In genomic region chr16:85233037-85233436, GRCm38 (mm10) we compare ENCODE assay signal across 28 mouse cellular contexts.
"Had no signal": no experiment of that assay in that cellular context is flagged by ENCODE, and none has a peak within 500 bp of the region (broad histone marks: within the 10 kb centered on the region; RNA-seq: fewer than 3 reads in every experiment).

No protein-coding gene starts in this region.

- ATAC-seq: forebrain, embryonic 13.5 days; forebrain, embryonic 14.5 days; forebrain, embryonic 15.5 days; forebrain, embryonic 16.5 days; forebrain, postnatal 0 days had no signal

- H3K36me3 ChIP-seq: embryonic facial prominence, embryonic 10.5 days; embryonic facial prominence, embryonic 12.5 days; embryonic facial prominence, embryonic 13.5 days; embryonic facial prominence, embryonic 15.5 days; forebrain, embryonic 10.5 days; forebrain, embryonic 12.5 days; forebrain, embryonic 15.5 days had no signal

- H3K27ac ChIP-seq: embryonic facial prominence, embryonic 10.5 days; embryonic facial prominence, embryonic 12.5 days; embryonic facial prominence, embryonic 13.5 days; embryonic facial prominence, embryonic 15.5 days; forebrain, embryonic 10.5 days; forebrain, embryonic 12.5 days; forebrain, embryonic 13.5 days; forebrain, embryonic 15.5 days; gastrocnemius, adult 2 months had no signal

- H3K27me3 ChIP-seq: embryonic facial prominence, embryonic 12.5 days; embryonic facial prominence, embryonic 13.5 days; embryonic facial prominence, embryonic 15.5 days; forebrain, embryonic 12.5 days; forebrain, embryonic 13.5 days; forebrain, embryonic 15.5 days had no signal

- DNase-seq: cerebellum, adult 18-20 months; cerebellum, adult 2 months; cerebellum, adult 8-10 months; cerebellum, adult 9-10 months; cerebellum, adult 9-11 months; cerebellum, postnatal 10 days; cerebellum, postnatal 14 days; cerebellum, postnatal 25 days; cerebellum, postnatal 36 days; embryo, embryonic 11 days; forebrain, postnatal 0 days; gastrocnemius, adult 2 months; gastrocnemius, postnatal 10 days; gastrocnemius, postnatal 14 days; gastrocnemius, postnatal 25 days; gastrocnemius, postnatal 36 days; heart, adult 11 months had no signal

- H3K9ac ChIP-seq: embryonic facial prominence, embryonic 12.5 days; embryonic facial prominence, embryonic 13.5 days; embryonic facial prominence, embryonic 15.5 days; forebrain, embryonic 12.5 days; forebrain, embryonic 13.5 days; forebrain, embryonic 15.5 days; forebrain, postnatal 0 days had no signal

- H3K4me1 ChIP-seq: embryonic facial prominence, embryonic 15.5 days; forebrain, embryonic 10.5 days; forebrain, embryonic 12.5 days; forebrain, embryonic 13.5 days; forebrain, embryonic 15.5 days had no signal

- H3K4me3 ChIP-seq: embryonic facial prominence, embryonic 10.5 days; embryonic facial prominence, embryonic 12.5 days; embryonic facial prominence, embryonic 13.5 days; embryonic facial prominence, embryonic 15.5 days; erythroblast, embryonic 14.5 days; forebrain, embryonic 10.5 days; forebrain, embryonic 12.5 days; forebrain, embryonic 13.5 days; forebrain, embryonic 15.5 days; gastrocnemius, adult 2 months had no signal

- H3K9me3 ChIP-seq: embryonic facial prominence, embryonic 10.5 days; embryonic facial prominence, embryonic 12.5 days; embryonic facial prominence, embryonic 13.5 days; embryonic facial prominence, embryonic 15.5 days; forebrain, embryonic 10.5 days; forebrain, embryonic 12.5 days; forebrain, embryonic 13.5 days; forebrain, embryonic 15.5 days had no signal

- H3K4me2 ChIP-seq: embryonic facial prominence, embryonic 12.5 days; embryonic facial prominence, embryonic 13.5 days; embryonic facial prominence, embryonic 15.5 days; forebrain, embryonic 12.5 days; forebrain, embryonic 13.5 days; forebrain, embryonic 15.5 days had no signal
